Mouse (Mus musculus) brown adipose tissue, adult 24 weeks (tissue): Measurements from ENCODE around the gene Maml3. TPM values are rescaled to one million over a fixed set of nuclear protein-coding genes. Genes with fewer than 3 reads are reported as not detected.

Experiments
- H3K27ac ChIP-seq: fragments of 200-500 bp; replicated peaks from 2 replicates; pipeline ENCODE4 v1.5.1; 2012; ENCODE audit warnings: low read depth, mild to moderate bottlenecking, low read length
- H3K4me1 ChIP-seq: fragments of 200-500 bp; 2 replicates; pipeline ENCODE4 v1.6.1; 2012; ENCODE audit warnings: low read length, mixed read lengths; ENCODE audit not compliant: control insufficient read depth, insufficient read depth, insufficient read length
- H3K4me3 ChIP-seq: fragments of 200-500 bp; 2 replicates; pipeline ENCODE4 v1.5.1; 2012; ENCODE audit warnings: low read depth, mild to moderate bottlenecking, low read length, moderate library complexity; ENCODE audit not compliant: insufficient read depth
- polyA plus RNA-seq: library from polyadenylated mRNA; stranded (reverse); fragments of >200 nt; gene quantifications from 2 replicates; pipeline ENCODE4 v1.2.4, GENCODE M21; 2012; ENCODE audit not compliant: missing spikeins, insufficient read depth, insufficient read length

Gene Maml3
- polyA plus RNA-seq, 1 experiment: 1.0 TPM

GRCm38 (mm10) chr3:52043847-52044246 lies 61.0 kb downstream of the Maml3 start:
- no peak overlapping the region for H3K27ac ChIP-seq
- H3K4me3 ChIP-seq: no peak overlapping the region
- peaks cover 2% of the 10 kb centered on the region; the same call in 1 of the 2 replicates for H3K4me1 ChIP-seq

- Histone ChIP-seq H3K27ac (no peak overlapping the region), H3K4me1 (no peaks in the 10 kb centered on the region), H3K4me3 (no peak overlapping the region)
Observed at GRCm38 (mm10) chr3:52042680-52043079, 62.2 kb downstream of the Maml3 start.

GRCm38 (mm10) chr3:52039958-52040357 lies 64.9 kb downstream of the Maml3 start:
- no peaks in the 10 kb centered on the region for H3K4me1 ChIP-seq
- H3K4me3 ChIP-seq: no peak overlapping the region
- no peak overlapping the region for H3K27ac ChIP-seq

- Histone ChIP-seq H3K27ac (no peak overlapping the region), H3K4me3 (no peak overlapping the region)
Observed at GRCm38 (mm10) chr3:52037260-52037659, 67.6 kb downstream of the Maml3 start.

GRCm38 (mm10) chr3:52035404-52035803 lies 69.5 kb downstream of the Maml3 start:
- Histone ChIP-seq H3K27ac (no peak overlapping the region), H3K4me1 (no peaks in the 10 kb centered on the region), H3K4me3 (no peak overlapping the region)

More at GRCm38 (mm10) chr3:52037260-52037659, 67.6 kb downstream of the Maml3 start:
- H3K4me1 ChIP-seq: no peaks in the 10 kb centered on the region

GRCm38 (mm10) chr3:52033857-52034588 lies 70.9 kb downstream of the Maml3 start:
- Histone ChIP-seq H3K4me3 (no peak overlapping the region), H3K4me1 (no peaks in the 10 kb centered on the region; the same call in 1 of the 2 replicates), H3K27ac (no peak overlapping the region)

- Histone ChIP-seq H3K27ac (no peak overlapping the region), H3K4me1 (no peaks in the 10 kb centered on the region; the same call in 1 of the 2 replicates), H3K4me3 (no peak overlapping the region)
Observed at GRCm38 (mm10) chr3:52031327-52031726, 73.5 kb downstream of the Maml3 start.

GRCm38 (mm10) chr3:52030114-52030513 lies 74.8 kb downstream of the Maml3 start:
- peak overlapping the region; percentile 63 for H3K4me3 ChIP-seq
- no peak overlapping the region for H3K27ac ChIP-seq
- H3K4me1 ChIP-seq: no peaks in the 10 kb centered on the region; the same call in 1 of the 2 replicates

- H3K4me3 ChIP-seq: peak overlapping the region; percentile 63
Observed at GRCm38 (mm10) chr3:52029661-52030081, 75.2 kb downstream of the Maml3 start.

GRCm38 (mm10) chr3:52027972-52028371 lies 76.9 kb downstream of the Maml3 start:
- H3K4me1 ChIP-seq: no peaks in the 10 kb centered on the region; the same call in 1 of the 2 replicates
- no peak overlapping the region for H3K4me3 ChIP-seq
- no peak overlapping the region for H3K27ac ChIP-seq

More at GRCm38 (mm10) chr3:52029661-52030081, 75.2 kb downstream of the Maml3 start:
- H3K27ac ChIP-seq: no peak overlapping the region
- H3K4me1 ChIP-seq: no peaks in the 10 kb centered on the region; the same call in 1 of the 2 replicates

GRCm38 (mm10) chr3:52022486-52022885 lies 82.4 kb downstream of the Maml3 start:
- Histone ChIP-seq H3K4me1 (no peaks in the 10 kb centered on the region), H3K4me3 (no peak overlapping the region), H3K27ac (no peak overlapping the region)

GRCm38 (mm10) chr3:52018103-52018439 lies 86.8 kb downstream of the Maml3 start:
- Histone ChIP-seq H3K4me1 (no peaks in the 10 kb centered on the region), H3K27ac (no peak overlapping the region), H3K4me3 (peak overlapping the region; percentile 46)

GRCm38 (mm10) chr3:52017439-52018102 lies 87.3 kb downstream of the Maml3 start:
- Histone ChIP-seq H3K27ac (no peak overlapping the region), H3K4me3 (peak overlapping the region; percentile 46), H3K4me1 (no peaks in the 10 kb centered on the region)

GRCm38 (mm10) chr3:52016178-52016577 lies 88.7 kb downstream of the Maml3 start:
- no peaks in the 10 kb centered on the region for H3K4me1 ChIP-seq
- no peak overlapping the region for H3K27ac ChIP-seq
- no peak overlapping the region for H3K4me3 ChIP-seq

GRCm38 (mm10) chr3:52015556-52015955 lies 89.3 kb downstream of the Maml3 start:
- Histone ChIP-seq H3K4me3 (no peak overlapping the region), H3K4me1 (no peaks in the 10 kb centered on the region), H3K27ac (no peak overlapping the region)
